Mouse (Mus musculus) activated CD4-positive, CD25-positive, alpha-beta regulatory T cell, adult 4 months (primary cell): ENCODE results near the gene Add2. TPM values are rescaled to one million over a fixed set of nuclear protein-coding genes. Genes with fewer than 3 reads are reported as not detected.
A peak's percentile ranks its signal among the peaks of the same experiment; 100 is the strongest.

Experiments used
- ATAC-seq: one replicate; pipeline ENCODE4 v1.8.0; 2017
- polyA plus RNA-seq, 2 experiments: library from polyadenylated mRNA; unstranded; fragments of 100-300 nt; shearing (Covaris generic); gene quantifications; one replicate each; pipeline ENCODE4 v1.2.1; 2017

The Add2 gene
- polyA plus RNA-seq, 2 experiments from 2014 or later, result not detected

DNA sequence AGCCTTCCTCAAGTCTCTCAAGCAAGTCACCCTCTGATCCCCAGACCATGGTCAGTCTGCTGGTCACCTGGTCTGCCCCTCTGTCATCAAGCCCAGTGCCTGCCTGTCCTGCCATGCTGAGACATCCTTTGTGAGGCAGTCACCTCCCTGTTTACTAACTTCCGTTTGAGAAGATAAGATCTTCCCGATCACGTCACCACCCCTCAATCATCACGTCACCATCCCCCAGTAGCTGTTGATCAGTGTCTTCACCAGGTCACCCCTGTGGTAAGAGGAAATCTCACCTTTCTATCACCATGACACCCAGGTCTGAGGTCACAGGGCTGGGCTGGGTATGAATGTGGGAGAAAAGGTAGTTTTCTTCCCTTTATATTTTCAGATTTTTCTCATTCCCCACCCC lies 120.0 kb downstream of the Add2 start:
- peak; percentile 52 for ATAC-seq

DNA sequence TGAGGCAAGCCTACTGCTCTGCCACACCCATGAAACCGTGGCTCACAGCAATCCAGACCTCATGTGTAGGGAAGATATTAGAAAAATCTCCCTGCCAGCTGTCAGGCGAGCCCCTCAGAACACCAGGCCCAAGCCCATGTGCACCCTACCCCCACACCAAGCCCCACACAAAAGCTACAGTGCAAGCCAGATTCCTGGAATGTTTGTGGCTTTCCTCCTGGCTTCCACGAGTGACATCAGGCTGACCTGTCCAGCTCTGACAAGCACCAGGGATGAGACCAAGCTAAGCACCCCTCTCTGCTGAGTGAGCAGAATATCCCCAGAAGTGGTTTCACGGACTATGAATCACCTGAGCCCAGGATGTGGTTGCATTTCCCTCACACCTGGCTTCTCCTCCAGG lies 120.5 kb downstream of the Add2 start:
- ATAC-seq, result no peak

DNA sequence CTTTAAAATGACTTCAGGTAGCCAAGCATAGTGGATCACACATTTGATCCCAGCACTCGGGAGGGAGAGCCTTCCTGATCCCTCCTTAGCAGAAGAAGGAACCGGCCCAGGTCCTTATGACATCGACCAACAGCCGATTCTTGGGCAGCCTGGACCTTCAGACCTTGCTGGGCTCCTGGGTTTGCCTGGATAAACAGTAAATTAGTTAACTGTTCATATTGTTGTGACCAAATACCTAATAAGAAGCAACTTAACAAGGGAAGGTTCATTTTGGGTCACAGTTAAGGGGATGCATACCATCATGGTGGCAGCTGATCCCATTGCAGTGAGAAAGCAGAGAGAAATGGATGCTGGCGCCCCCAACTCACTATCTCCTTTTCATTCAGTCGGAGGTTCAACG lies 124.2 kb downstream of the Add2 start:
- ATAC-seq, result no peak

DNA sequence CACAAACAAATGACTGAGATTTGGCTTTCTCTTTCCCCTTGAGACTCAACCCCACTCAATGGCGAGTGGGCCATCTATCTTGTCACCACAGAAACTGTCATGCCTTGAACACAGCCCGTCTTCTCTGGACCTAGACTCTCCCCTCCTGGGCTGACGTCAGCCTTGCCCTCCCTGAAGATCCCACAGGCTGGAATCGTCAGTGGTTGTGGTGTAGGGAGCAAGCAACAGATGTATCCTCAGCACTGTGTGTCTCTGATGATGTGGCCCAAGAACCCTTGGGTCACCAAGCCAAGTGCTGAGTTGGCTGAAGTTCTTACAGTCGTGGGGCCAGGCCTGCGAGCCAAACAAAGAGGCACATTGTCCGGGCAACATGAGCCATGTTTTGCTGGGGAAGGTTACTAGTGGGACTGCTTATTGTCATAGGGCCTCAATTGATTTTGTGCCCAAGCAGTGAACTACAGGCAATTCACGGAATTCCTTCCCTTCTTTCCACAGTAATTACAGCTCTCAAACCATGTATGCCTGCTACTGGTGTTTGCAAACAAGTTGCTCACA lies 125.0 kb downstream of the Add2 start:
- no peak for ATAC-seq

DNA sequence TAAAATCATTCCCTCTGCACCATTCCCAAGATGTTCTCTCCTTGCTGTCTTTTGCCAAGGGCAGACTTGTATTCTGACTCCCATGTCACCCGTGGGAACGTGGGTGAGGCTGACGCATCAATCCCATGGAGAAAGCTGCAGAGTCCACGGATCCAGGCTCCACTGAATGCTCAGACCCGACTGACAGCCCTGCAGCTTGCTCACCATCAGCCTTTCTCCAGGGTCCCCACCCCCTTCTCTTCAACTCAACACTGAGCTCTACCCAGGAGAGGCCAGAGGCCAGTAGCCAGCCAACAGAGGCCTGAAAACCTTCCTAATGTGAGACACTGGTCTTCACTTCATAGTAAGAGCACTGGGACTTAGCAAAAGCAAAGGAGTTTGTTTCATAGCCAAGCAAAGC lies 125.5 kb downstream of the Add2 start:
- ATAC-seq, result no peak

DNA sequence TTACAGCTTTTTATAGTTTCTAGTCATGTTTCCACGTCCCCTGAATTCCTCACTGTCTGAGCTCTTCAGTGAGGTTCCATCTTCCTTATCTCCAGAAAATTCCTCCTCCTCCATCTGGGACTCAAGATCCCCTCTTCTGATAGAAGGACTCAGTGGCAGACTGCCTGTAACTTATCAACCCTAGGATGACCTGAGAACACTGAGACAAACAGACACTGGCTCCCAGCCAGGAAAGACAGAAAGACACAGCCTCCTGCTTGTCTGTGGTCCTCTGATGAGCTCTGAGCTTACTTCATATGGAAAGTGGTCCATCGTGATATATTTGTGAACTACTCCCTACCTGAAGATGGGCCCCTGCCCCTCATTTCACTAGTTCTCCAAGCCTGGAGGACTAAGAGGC lies 126.0 kb downstream of the Add2 start:
- no peak for ATAC-seq

DNA sequence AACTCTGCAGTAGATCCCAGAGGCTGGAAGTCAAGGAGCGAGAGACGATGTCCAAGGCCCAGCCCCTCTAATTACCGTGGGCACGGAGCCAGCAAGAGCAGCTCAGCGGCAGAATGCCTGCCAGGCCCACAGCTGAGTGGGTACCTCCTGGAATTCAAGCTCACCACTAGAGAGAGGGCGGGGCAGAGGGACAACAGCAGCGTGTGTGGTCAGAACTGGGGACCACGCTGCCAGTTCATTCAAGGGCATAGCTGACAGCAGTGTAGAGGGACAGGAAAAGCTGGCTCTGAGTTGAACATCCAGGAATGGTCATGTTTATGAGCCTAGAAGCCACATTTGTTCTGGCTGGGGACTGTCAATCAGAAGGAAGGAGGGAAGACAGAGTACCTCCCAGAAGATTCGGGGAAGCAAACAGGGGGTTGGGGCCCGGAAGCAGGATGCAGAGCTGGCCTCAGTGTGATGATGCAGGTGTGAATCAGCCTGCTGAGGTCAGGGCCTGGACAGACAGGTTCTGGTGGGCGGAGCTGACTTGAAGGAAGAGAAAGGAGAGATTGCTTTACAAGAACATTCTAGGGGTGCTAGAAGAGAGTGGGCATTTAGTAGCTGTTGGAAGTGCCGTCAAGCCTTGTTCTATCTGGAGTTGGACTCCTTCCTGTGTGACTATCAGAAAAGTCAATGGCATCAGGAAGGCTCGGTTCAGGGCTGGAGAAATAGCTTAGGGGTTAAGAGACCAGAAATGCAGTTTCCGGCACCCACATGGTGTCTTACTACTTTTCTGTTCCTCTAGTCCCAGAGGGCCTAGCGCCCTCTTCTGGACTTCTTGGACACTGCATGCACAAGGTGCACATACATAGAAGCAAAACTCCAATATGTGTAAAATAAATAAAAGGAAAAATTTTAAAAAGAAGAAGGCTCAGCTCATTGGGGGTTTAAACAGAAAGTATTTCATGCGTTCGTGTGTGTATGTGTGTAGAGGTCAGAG lies 129.1 kb downstream of the Add2 start:
- ATAC-seq, result no peak

DNA sequence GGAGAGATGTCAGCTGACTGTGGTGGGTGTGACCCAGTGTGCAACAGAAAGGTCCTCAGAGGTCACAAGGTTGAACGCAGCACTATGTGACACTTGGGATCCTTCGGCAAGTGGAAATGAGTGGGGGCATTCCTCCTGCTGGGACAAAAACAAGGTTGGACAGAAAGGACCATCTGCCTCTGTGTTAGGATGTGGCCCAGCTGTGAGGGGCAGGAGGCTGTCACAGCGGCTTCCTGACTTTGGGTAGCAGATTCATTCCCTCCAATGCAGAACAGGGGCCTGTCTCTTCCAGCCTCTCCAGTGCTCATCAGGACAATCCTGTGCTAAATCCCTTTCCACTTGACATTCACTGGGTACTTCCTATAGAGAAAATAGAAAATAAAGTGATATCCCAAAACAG lies 132.4 kb downstream of the Add2 start:
- no peak for ATAC-seq

DNA sequence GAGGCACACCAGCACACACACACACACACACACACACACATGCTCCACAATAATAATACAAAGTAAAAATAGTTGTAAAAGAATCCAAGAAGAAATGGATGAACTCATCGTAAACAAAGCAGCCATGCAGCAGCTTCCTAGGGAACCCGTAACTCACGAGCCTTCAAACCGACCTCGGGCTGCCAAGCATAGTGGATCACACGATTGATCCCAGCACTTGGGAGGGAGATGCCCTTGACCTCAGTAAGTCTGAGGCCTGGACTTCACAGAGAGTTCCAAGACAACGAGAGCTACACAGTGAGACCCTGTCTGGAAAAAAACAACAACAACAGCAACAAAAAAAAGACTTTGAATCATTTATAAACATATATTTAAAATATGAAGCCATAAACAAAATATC lies 133.1 kb downstream of the Add2 start:
- ATAC-seq, result no peak

DNA sequence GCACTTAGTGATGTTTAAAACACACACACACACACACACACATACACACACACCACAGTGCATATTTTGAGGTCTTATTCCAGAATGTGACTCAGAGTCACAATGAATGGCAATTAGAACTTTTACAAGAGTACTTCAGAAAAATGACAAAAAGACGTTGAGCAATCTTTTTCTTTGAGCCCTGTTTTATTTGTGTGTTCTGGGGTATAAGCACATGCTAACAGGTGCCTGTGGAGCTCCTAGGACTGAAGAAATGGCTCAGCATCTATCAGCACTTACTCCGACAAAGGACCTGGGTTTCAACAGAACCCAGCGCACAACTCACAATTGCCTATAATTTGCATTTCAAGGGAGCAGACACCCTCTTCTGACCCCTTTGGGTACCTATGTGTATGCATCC lies 135.5 kb downstream of the Add2 start:
- no peak for ATAC-seq

DNA sequence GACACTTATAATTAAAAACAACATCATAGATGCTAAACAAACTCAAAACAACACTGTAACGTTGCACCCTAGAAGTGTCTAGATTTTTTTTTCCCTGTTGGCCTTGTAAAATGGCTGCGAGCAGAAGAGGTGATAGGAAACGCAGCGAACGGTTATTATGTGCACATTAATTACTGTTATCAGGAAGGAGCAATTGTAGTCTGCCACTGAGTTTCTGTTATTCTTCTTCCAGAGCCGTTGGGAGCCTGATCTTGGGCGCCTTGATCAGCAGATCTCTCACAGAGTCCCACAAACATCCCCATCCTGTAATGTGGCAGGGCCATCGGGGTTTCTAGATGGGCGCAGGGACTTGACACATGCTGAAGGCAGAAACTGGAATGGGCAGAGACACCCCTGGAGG lies 137.9 kb downstream of the Add2 start:
- ATAC-seq, result no peak

DNA sequence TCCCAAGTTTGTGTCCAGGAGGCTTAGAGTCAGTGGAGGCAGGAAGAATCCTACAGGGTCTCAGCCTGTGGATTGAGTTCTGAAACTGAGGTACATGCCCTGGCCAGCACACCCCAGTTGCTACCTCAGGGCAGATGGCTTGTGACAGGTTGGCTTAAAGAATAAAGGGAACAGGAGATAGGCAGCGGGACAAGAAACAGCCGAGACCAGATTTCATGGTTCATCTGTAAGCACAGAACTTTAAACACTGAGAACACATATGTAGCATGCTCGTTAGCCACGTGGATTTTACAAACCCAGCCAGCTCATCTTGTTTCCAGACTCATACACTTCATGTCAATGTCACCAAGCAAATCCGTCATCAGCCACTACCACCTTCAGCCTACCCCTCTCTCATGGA lies 139.4 kb downstream of the Add2 start:
- ATAC-seq, result no peak

DNA sequence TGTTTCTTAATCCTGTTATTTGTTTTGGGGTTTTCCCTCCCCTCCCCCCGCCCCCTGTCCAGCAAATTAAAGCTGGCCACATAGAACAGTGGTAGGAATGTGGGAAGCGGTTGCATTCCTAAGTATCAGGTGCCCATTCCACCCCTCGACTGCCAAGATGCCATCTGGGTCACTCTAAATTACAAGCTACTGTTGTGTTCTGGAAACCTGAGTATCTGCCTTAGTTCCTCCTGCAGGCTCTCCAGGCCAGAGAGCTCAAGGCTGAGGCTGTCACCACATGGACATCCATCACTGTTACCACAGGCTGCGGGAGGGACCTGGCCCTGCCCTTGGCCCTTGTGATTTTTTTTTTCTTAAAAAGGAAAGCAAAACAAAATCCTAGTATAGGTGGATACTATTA lies 140.7 kb downstream of the Add2 start:
- ATAC-seq, result no peak

Other genes with a start within 250 kb of the Add2 start
- gene Nat8f6, start 207.7 kb upstream of the Add2 start, polyA plus RNA-seq, result not detected
- gene Nat8f5, start 207.7 kb upstream of the Add2 start, polyA plus RNA-seq, result not detected
- not detected for gene Nat8, start 196.6 kb upstream of the Add2 start, polyA plus RNA-seq
- not detected for gene Nat8f2, start 159.5 kb upstream of the Add2 start, polyA plus RNA-seq
- gene Nat8f4, start 123.8 kb upstream of the Add2 start, polyA plus RNA-seq, result 1 to 10 TPM; 7.3 to 7.7 TPM
- 10 to 100 TPM; 50.0 to 63.1 TPM for gene Tprkb, start 116.8 kb upstream of the Add2 start, polyA plus RNA-seq
- 10 to 100 TPM; 11.3 to 11.6 TPM for gene Nat8f1, start 113.0 kb upstream of the Add2 start, polyA plus RNA-seq
- 100 to 1,000 TPM; 223 to 225 TPM for gene Dusp11, start 67.0 kb upstream of the Add2 start, polyA plus RNA-seq
- gene Figla, start 12.5 kb upstream of the Add2 start, polyA plus RNA-seq, result not detected
- not detected for gene Tgfa, start 166.5 kb downstream of the Add2 start, polyA plus RNA-seq